Mouse (Mus musculus) activated CD4-positive, CD25-positive, alpha-beta regulatory T cell (primary cell): ENCODE results near the gene Vmn1r50. TPM values are rescaled to one million over a fixed set of nuclear protein-coding genes. Genes with fewer than 3 reads are reported as not detected.

Source experiments
- polyA plus RNA-seq, 2 experiments: library from polyadenylated mRNA; unstranded; fragments of 100-300 nt; shearing (Covaris generic); gene quantifications; one replicate each; pipeline ENCODE4 v1.2.1; 2017

Gene Vmn1r50
- not detected for polyA plus RNA-seq

DNA sequence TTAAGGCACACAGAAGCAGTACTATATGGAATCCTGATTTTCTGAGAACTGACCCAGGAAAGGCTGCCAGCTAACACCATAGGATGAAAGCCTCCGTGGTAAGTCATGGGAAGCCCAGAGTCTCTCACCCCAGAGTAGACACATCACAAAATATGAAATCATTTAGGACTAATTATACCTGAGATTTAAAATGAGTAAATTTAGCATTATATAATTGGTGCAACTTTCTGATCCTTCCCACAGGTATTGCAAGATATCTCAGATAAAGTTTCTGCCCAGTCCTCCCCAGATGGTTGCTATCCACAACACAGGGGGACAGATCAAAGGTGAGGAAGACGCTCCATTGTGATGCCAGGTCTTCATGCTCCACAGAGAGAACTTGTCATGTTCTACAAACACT is at the start of gene Vmn1r50:
Gene Vmn1r50, plus strand, starts transcription at position 301 of the 400 bp plus-strand sequence.

DNA sequence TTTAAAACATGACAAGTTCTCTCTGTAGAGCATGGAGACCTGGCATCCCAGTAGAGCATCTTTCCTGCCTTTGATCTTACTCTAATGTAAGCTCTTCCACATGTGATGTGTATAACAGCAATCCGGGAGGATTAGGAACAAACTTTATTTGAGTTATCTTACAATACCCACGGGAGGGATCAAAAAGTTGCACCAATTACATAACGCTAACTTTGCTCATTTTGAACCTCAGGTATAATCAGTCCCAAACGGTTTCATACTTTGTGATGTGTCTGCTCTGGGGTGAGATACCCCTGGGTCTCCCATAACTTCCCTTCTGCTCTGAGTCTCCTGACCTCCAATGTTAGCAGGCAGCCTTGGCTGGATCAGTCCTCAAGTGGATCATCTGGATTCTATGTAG is 22.8 kb upstream of the Vmn1r50 start, which contains the start of gene Vmn1r49:
Gene Vmn1r49, minus strand, starts transcription at position 101 of the 400 bp plus-strand sequence.

DNA sequence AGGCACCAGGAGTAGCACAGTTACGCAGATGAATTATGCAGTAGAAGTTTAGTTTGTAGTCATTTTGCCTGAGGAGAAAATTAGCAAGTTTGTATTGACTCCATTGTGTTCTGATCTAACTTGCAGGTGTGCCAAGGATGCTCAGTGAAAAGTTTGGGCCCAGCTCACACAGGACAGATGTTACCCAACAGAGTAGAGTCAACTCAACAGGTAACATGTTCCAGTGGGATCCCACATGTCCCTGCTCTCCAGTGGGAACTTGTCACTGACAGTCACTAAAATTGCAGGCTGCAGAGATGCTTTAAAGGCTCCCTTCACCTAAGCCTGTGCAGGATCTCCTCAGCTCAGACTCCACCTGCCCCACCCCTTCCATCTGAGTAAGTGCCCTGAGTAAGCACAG is 21.1 kb downstream of the Vmn1r50 start, which contains the start of gene Vmn1r51:
Gene Vmn1r51, plus strand, starts transcription at position 301 of the 400 bp plus-strand sequence.

Other genes with a start within 250 kb of the Vmn1r50 start
- not detected for gene Vmn1r42, start 225.0 kb upstream of the Vmn1r50 start, polyA plus RNA-seq
- gene Vmn1r43, start 225.0 kb upstream of the Vmn1r50 start, polyA plus RNA-seq = under 1 TPM in 1 of 2 experiments, not detected in 1; 0.22 TPM
- gene Vmn1r44, start 217.8 kb upstream of the Vmn1r50 start, polyA plus RNA-seq = under 1 TPM in 1 of 2 experiments, not detected in 1; 0.43 TPM
- under 1 TPM in 1 of 2 experiments, not detected in 1; 0.55 TPM for gene Vmn1r45, start 160.8 kb upstream of the Vmn1r50 start, polyA plus RNA-seq
- under 1 TPM in 1 of 2 experiments, not detected in 1; 0.06 TPM for gene Vmn1r46, start 132.1 kb upstream of the Vmn1r50 start, polyA plus RNA-seq
- not detected for gene Vmn1r47, start 85.3 kb upstream of the Vmn1r50 start, polyA plus RNA-seq
- gene Vmn1r48, start 64.6 kb upstream of the Vmn1r50 start, polyA plus RNA-seq = not detected
- under 1 TPM in 1 of 2 experiments, not detected in 1; 0.04 TPM for gene Vmn1r49, start 22.9 kb upstream of the Vmn1r50 start, polyA plus RNA-seq
- gene Vmn1r51, start 21.2 kb downstream of the Vmn1r50 start, polyA plus RNA-seq = not detected
- not detected for gene Vmn1r52, start 73.4 kb downstream of the Vmn1r50 start, polyA plus RNA-seq
- gene V1ra8, start 101.4 kb downstream of the Vmn1r50 start, polyA plus RNA-seq = not detected
- not detected for gene Vmn1r53, start 123.0 kb downstream of the Vmn1r50 start, polyA plus RNA-seq
- not detected for gene Vmn1r54, start 144.9 kb downstream of the Vmn1r50 start, polyA plus RNA-seq
- not detected for gene BC048671, start 199.8 kb downstream of the Vmn1r50 start, polyA plus RNA-seq
- not detected for gene Chst13, start 223.8 kb downstream of the Vmn1r50 start, polyA plus RNA-seq
- not detected for gene Uroc1, start 231.9 kb downstream of the Vmn1r50 start, polyA plus RNA-seq